Mouse (Mus musculus) midbrain, embryonic 14.5 days (tissue): ENCODE measurements around the gene 1810010H24Rik. TPM values are rescaled to one million over a fixed set of nuclear protein-coding genes. Genes with fewer than 3 reads are reported as not detected.

Experiments used
- ATAC-seq: fragments of 200-750 bp; cut with Nextera tagmentation; 2 replicates; pipeline ENCODE4 v1.8.0; 2017; ENCODE audit warnings: moderate number of reproducible peaks, moderate library complexity; ENCODE audit not compliant: low FRiP score, low TSS enrichment
- DNase-seq: peaks from one replicate; pipeline ENCODE4 v3.0.0-alpha.2; 2015
- H3K27ac ChIP-seq: fragments of 300-500 bp; sonication (generic); replicated peaks from 2 replicates; pipeline ENCODE4 v1.5.1; 2014; ENCODE audit warnings: mild to moderate bottlenecking, low read depth, low read length, moderate library complexity
- H3K27me3 ChIP-seq: fragments of 300-500 bp; sonication (generic); 2 replicates; pipeline ENCODE4 v1.6.1; 2014; ENCODE audit warnings: low read length, control low read depth, mixed read lengths; ENCODE audit not compliant: control insufficient read depth, insufficient read depth
- H3K36me3 ChIP-seq: fragments of 300-500 bp; sonication (generic); 2 replicates; pipeline ENCODE4 v1.6.1; 2014; ENCODE audit warnings: low read length, control low read depth; ENCODE audit not compliant: control insufficient read depth, insufficient read depth
- H3K4me1 ChIP-seq: fragments of 300-500 bp; sonication (generic); 2 replicates; pipeline ENCODE4 v1.6.1; 2014; ENCODE audit warnings: mild to moderate bottlenecking, antibody characterized with exemption, low read length, control low read depth; ENCODE audit not compliant: control insufficient read depth, insufficient read depth
- H3K4me2 ChIP-seq: fragments of 300-500 bp; sonication (generic); 2 replicates; pipeline ENCODE4 v1.6.1; 2014; ENCODE audit warnings: mild to moderate bottlenecking, low read length, moderate library complexity
- H3K4me3 ChIP-seq: fragments of 300-500 bp; sonication (generic); replicated peaks from 2 replicates; pipeline ENCODE4 v1.5.1; 2014; ENCODE audit warnings: low read depth, low read length
- H3K9ac ChIP-seq: fragments of 300-500 bp; sonication (generic); replicated peaks from 2 replicates; pipeline ENCODE4 v1.6.1; 2014; ENCODE audit warnings: mild to moderate bottlenecking, low read length, moderate library complexity
- H3K9me3 ChIP-seq: fragments of 300-500 bp; sonication (generic); 2 replicates; pipeline ENCODE4 v1.6.1; 2016; ENCODE audit warnings: low read length, control low read depth, mixed read lengths; ENCODE audit not compliant: control insufficient read depth
- WGBS: fragments of 180-500 bp; shearing (Covaris S2); extraction: QIAGEN DNeasy Blood & Tissue Kit; methylation state at CpG from one replicate; pipeline ENCODE4 v1.1.7; 2014; 5-methylcytosine and 5-hydroxymethylcytosine counted together
- polyA plus RNA-seq: library from polyadenylated mRNA; unstranded; fragments of >200 nt; fragmentation: Nextera tagmentation; extraction: Ambion mirVana; gene quantifications from 2 replicates; pipeline ENCODE4 v1.2.1, GENCODE M21; 2014

Gene 1810010H24Rik
- polyA plus RNA-seq, 1 experiment from 2014 or later = 9.6 TPM

- 63% methylated on average over 6 of the region's 6 CpGs for WGBS
- no peaks in the 10 kb centered on the region for H3K27me3 ChIP-seq
- H3K4me3 ChIP-seq = peak overlapping the region; percentile 55
- peak overlapping the region; percentile 88; the same call in 1 of the 2 replicates for H3K27ac ChIP-seq
- H3K36me3 ChIP-seq = no peaks in the 10 kb centered on the region
- H3K9ac ChIP-seq = no peak overlapping the region
- no peak for ATAC-seq
- peak overlapping the region; percentile 89 for H3K4me2 ChIP-seq
- no peaks in the 10 kb centered on the region for H3K9me3 ChIP-seq
- H3K4me1 ChIP-seq = peaks cover 8% of the 10 kb centered on the region; the same call in 1 of the 2 replicates
- no peak for DNase-seq
Measured at GRCm38 (mm10) chr11:107028754-107029153, 3.3 kb downstream of the 1810010H24Rik start.

- ATAC-seq = no peak
- H3K27me3 ChIP-seq = no peaks in the 10 kb centered on the region
- no peaks in the 10 kb centered on the region for H3K9me3 ChIP-seq
- H3K4me2 ChIP-seq = no peak overlapping the region
- H3K36me3 ChIP-seq = no peaks in the 10 kb centered on the region
- no peak overlapping the region for H3K9ac ChIP-seq
- H3K27ac ChIP-seq = no peak overlapping the region
- WGBS = 53% methylated on average over 19 of the region's 19 CpGs
- DNase-seq = no peak
- H3K4me3 ChIP-seq = no peak overlapping the region
- H3K4me1 ChIP-seq = peaks cover 6% of the 10 kb centered on the region; the same call in 1 of the 2 replicates
Measured at GRCm38 (mm10) chr11:107029536-107029935, 4.1 kb downstream of the 1810010H24Rik start.

GRCm38 (mm10) chr11:107031635-107032034 is 6.2 kb downstream of the 1810010H24Rik start:
- 10% methylated on average over 7 of the region's 7 CpGs for whole genome bisulfite sequencing
- no peak overlapping the region for H3K4me3 ChIP-seq
- H3K36me3 ChIP-seq = peaks cover 17% of the 10 kb centered on the region
- H3K27ac ChIP-seq = no peak overlapping the region
- H3K27me3 ChIP-seq = no peaks in the 10 kb centered on the region
- H3K9me3 ChIP-seq = no peaks in the 10 kb centered on the region
- DNase-seq (no peak), ATAC-seq (no peak)
- no peak overlapping the region for H3K9ac ChIP-seq
- no peaks in the 10 kb centered on the region for H3K4me1 ChIP-seq
- H3K4me2 ChIP-seq = no peak overlapping the region

GRCm38 (mm10) chr11:107034085-107034810 is 8.8 kb downstream of the 1810010H24Rik start:
- Histone ChIP-seq H3K27ac (no peak overlapping the region), H3K27me3 (no peaks in the 10 kb centered on the region), H3K36me3 (peaks cover 43% of the 10 kb centered on the region), H3K4me2 (no peak overlapping the region), H3K4me1 (no peaks in the 10 kb centered on the region), H3K9me3 (no peaks in the 10 kb centered on the region), H3K4me3 (no peak overlapping the region), H3K9ac (no peak overlapping the region)
- 88% methylated on average over 10 of the region's 10 CpGs for WGBS
- ATAC-seq (no peak), DNase-seq (no peak)

GRCm38 (mm10) chr11:107039417-107039816 is 13.9 kb downstream of the 1810010H24Rik start:
- ATAC-seq (no peak), DNase-seq (no peak)
- Histone ChIP-seq H3K4me1 (no peaks in the 10 kb centered on the region), H3K27me3 (no peaks in the 10 kb centered on the region), H3K9me3 (no peaks in the 10 kb centered on the region), H3K4me3 (no peak overlapping the region), H3K4me2 (no peak overlapping the region), H3K9ac (no peak overlapping the region), H3K27ac (no peak overlapping the region), H3K36me3 (peaks cover 84% of the 10 kb centered on the region)
- WGBS = 92% methylated on average over 5 of the region's 5 CpGs

GRCm38 (mm10) chr11:107041396-107041795 is 15.9 kb downstream of the 1810010H24Rik start:
- Histone ChIP-seq H3K36me3 (peaks cover 81% of the 10 kb centered on the region), H3K9ac (no peak overlapping the region), H3K9me3 (no peaks in the 10 kb centered on the region), H3K27me3 (no peaks in the 10 kb centered on the region), H3K27ac (no peak overlapping the region), H3K4me3 (no peak overlapping the region), H3K4me2 (no peak overlapping the region), H3K4me1 (no peaks in the 10 kb centered on the region)
- ATAC-seq = no peak
- 96% methylated on average over 3 of the region's 3 CpGs for WGBS
- DNase-seq = no peak

- DNase-seq (no peak), ATAC-seq (no peak)
- no peaks in the 10 kb centered on the region for H3K27me3 ChIP-seq
- H3K9me3 ChIP-seq = no peaks in the 10 kb centered on the region
- no peak overlapping the region for H3K9ac ChIP-seq
- H3K4me1 ChIP-seq = no peaks in the 10 kb centered on the region
- H3K36me3 ChIP-seq = peaks cover 74% of the 10 kb centered on the region
- whole genome bisulfite sequencing = 95% methylated on average over 11 of the region's 11 CpGs
- H3K4me3 ChIP-seq = no peak overlapping the region
- no peak overlapping the region for H3K27ac ChIP-seq
- H3K4me2 ChIP-seq = no peak overlapping the region
Measured at GRCm38 (mm10) chr11:107043361-107043760, 17.9 kb downstream of the 1810010H24Rik start.

GRCm38 (mm10) chr11:107044321-107044720 is 18.8 kb downstream of the 1810010H24Rik start:
- no peak overlapping the region for H3K9ac ChIP-seq
- no peak for ATAC-seq
- peak; percentile 90 for DNase-seq
- no peak overlapping the region for H3K4me2 ChIP-seq
- peaks cover 65% of the 10 kb centered on the region for H3K36me3 ChIP-seq
- no peaks in the 10 kb centered on the region for H3K27me3 ChIP-seq
- WGBS = 50% methylated on average over 5 of the region's 5 CpGs
- no peaks in the 10 kb centered on the region for H3K4me1 ChIP-seq
- H3K27ac ChIP-seq = no peak overlapping the region
- H3K9me3 ChIP-seq = no peaks in the 10 kb centered on the region
- H3K4me3 ChIP-seq = no peak overlapping the region

- 90% methylated on average over 4 of the region's 4 CpGs for WGBS
Measured at GRCm38 (mm10) chr11:107045546-107045945, 20.1 kb downstream of the 1810010H24Rik start.

More at GRCm38 (mm10) chr11:107045546-107045945, 20.1 kb downstream of the 1810010H24Rik start:
- Histone ChIP-seq H3K4me2 (no peak overlapping the region), H3K4me1 (no peaks in the 10 kb centered on the region), H3K9ac (no peak overlapping the region), H3K27me3 (no peaks in the 10 kb centered on the region), H3K9me3 (no peaks in the 10 kb centered on the region), H3K4me3 (no peak overlapping the region), H3K36me3 (peaks cover 52% of the 10 kb centered on the region), H3K27ac (no peak overlapping the region)
- no peak for DNase-seq
- no peak for ATAC-seq
